Mouse (Mus musculus) kidney, adult 18-20 months (tissue): ENCODE results near the gene Cxcr2.

Experiments used
- DNase-seq: peaks from one replicate; pipeline ENCODE4 v3.0.0; 2021

Gene Cxcr2

GRCm38 (mm10) chr1:74153461-74154184, at the start of gene Cxcr2:
Gene Cxcr2 (plus strand): TSS chr1:74153989.
- DNase-seq: no peak

DNA sequence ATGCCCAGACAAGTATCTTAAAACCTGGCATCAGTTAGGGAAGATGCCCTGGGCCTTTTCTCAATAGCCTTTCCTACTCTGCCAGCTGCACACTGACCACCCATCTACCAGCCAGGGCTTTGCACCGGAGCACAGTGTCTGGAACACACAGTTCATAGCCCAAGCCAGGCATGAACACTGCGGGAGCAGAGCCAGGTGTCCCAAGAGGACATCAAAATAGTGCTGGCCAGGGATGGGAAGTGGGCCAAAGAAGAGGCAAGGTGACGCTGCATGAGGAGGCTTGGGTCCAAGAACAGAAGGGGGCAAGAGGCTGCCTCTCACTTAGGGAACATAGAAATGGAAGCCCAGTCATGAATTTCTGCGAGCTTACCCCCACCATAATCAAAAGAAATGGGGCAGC, 48.1 kb upstream of the Cxcr2 start:
- DNase-seq: peak; percentile 64

DNA sequence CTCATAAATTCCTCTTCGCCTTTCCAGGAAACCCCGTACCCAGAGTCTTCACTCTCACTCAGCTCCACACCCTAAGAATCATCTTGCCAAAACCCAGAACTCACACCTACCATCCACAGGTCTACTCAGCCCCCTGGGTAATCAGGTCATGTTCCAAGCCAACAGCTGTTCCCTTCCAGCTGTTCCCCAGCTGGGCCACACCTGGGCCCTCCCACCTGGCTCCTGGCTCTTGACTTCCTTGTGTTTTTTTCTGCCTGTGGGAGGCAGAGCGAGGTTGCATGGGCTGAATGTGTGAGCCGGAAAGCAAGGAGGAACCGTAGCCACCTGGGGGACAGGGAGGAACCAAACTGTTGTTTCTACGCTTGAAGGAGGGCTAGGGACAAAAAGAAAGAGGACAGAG, 47.6 kb upstream of the Cxcr2 start:
- DNase-seq: no peak

GRCm38 (mm10) chr1:74107931-74108618, 45.7 kb upstream of the Cxcr2 start:
- DNase-seq: peak; percentile 51

GRCm38 (mm10) chr1:74109670-74110069, 44.1 kb upstream of the Cxcr2 start:
- DNase-seq: no peak

- peak; percentile 54 for DNase-seq
Measured at GRCm38 (mm10) chr1:74110932-74111695, 42.7 kb upstream of the Cxcr2 start.

- no peak for DNase-seq
Measured at GRCm38 (mm10) chr1:74111696-74112030, 42.1 kb upstream of the Cxcr2 start.

DNA sequence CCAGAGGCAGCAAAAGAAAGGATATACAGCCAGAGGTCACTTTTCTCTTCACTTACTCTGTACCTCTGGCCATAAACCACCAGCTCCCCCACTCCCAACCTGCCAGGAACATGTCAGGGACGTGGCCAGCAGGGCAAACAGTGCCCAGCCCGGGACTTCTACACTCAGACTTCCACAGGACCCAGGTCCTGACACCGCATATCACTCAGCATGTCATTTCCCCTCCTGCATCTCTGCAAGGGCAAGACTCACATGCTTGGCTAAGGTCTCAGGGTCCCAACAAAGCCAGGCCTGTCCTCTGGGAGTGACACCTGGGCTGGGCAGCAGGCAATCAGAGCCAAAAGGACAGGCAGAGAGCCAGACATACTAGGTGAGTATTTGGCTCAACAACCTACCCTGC, 40.7 kb upstream of the Cxcr2 start:
- peak; percentile 37 for DNase-seq

- peak; percentile 51 for DNase-seq
Measured at GRCm38 (mm10) chr1:74117876-74118275, 35.9 kb upstream of the Cxcr2 start.

DNA sequence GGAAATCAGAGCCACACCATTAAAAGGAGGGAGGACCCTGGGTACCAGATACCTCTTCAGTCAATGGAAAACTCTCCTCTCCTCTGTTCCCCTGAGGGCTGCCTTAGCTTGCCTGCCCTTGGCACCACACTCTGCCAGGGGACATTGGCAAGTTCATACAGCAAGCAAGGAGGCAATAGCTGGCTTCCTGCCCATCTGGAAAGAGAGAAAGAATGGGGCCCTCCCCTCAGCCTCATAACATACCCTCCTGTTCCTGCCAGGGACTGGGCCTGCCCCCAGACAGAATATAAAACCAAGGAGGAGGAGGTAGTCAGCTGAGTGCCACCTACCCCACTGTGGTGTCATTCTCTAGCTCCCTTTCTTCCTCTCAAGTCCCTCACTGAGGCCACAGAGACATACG, 34.7 kb upstream of the Cxcr2 start:
- peak; percentile 51 for DNase-seq

DNA sequence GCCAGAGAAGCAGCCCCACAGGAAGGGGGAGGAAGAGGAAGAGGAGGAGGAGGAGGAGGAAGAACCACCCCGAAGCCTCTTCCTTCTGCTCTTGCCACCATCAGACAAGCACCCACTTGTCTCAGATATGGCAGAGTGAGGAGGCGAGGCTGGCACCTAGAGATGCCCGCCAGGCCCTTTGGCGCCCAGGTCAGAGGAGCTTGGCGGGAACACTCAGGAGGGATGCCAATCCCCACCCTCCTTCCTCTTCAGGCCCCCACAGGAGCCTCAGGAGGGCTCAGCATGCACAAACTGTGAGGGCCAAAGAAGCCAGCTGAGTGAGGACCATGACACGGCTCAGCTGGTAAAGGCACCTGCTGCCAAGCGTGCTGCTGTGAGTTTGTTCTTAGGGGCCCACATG, 32.7 kb upstream of the Cxcr2 start:
- DNase-seq: no peak

DNA sequence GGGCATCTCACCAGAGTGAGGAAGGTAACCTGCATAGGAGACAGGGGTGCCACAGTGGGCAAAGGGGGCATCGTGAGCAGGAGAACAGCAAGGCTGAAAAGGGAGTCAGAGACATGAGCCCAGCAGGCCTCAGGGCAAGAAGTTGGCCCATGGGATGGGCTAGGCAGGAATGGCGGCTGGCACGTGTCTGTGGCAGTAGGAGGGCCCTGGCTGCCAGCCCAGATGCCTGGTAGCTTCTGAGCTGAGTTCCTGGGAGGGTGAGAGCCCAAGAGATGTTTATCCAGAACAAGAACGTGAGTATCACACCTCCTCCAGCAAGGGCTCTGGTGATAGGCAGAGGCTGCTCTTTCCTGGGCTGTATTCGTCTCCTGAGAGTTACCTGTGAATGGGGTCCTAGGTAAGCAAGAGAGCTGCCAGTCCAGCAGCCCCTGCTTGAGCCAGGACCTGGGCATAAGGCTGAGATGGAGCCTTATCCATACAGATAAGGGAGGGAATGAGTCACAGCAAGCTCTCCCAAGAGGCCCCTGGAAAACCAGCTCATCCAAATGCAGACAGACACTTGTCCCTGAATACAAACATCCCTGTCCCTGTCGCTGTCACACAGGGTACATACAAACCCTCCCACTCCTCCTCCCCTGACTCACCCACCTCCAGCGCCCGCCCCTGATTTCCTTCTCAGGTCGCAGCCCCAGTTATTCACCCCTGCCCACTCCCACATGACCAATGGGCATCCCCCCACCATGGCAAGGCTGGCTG, 31.8 kb upstream of the Cxcr2 start:
- peak; percentile 89 for DNase-seq

DNA sequence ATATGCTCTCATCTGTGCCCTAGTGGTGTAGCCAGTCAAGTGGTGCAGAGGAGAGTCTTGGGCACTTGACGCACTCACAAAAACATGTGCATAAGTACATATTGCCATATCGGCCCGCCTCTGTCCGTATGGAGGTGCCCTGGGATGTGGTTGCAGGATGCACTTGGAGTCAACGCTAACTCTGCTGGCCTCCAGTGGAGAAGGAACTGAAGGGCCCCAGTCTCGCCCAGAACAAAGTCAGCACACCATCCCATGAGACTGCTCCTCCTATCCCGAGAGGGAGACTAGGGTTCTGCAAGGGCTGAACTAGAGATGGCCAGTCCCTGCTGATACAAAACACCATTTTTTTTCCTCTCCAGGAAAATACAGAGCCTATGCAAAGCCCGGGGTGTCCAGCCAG, 30.6 kb upstream of the Cxcr2 start:
- DNase-seq: no peak

DNA sequence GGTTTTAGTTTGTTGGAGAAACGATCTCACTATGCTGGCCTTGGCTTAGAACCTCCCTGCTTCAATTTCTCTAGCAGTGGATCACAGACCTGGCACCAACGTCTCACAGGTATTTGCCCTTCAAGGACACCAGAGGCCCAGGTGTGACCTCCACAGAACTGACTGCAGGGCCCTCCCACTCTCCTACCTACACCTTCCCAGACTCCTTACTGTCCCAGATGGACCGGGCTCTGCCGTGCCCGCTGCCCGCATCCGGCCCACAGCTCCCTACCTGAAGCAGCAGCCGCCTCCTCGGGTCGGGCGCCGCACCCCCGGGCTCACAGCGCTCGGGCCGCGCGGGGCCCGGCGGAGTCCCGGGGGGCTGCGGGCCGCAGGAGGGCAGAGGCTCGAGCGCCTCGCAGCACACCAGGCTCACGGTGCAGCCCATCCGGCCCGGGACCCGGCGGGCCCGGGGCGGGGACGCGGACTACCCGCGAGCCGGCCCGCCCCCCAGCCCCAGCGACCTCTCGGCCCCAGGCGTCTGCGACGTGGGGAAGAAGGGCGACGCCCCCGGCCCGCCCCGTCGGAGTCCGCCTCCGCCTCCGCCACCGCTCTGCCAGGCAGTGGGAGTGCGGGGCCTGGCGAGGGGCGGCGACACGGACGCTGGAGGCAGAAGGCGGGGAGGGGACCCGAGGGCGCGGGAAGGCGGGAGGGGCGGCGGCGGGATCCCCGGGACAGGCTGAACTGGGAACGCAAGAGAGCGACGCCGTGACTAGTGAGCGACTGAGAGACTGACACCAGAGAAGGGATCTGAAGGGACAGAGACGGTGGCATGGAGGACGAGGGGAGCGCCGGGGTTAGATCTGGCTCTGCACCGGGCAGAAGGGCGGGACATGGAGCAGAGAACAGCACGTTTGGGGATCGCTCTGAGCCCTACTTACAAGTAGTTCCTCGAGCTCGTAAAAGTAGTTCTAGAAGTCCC, 29.5 kb upstream of the Cxcr2 start, which contains the start of gene Tns1:
Tns1 (minus strand) TSS at position 429 of the 961 bp plus-strand sequence.
- peak; percentile 79 for DNase-seq

DNA sequence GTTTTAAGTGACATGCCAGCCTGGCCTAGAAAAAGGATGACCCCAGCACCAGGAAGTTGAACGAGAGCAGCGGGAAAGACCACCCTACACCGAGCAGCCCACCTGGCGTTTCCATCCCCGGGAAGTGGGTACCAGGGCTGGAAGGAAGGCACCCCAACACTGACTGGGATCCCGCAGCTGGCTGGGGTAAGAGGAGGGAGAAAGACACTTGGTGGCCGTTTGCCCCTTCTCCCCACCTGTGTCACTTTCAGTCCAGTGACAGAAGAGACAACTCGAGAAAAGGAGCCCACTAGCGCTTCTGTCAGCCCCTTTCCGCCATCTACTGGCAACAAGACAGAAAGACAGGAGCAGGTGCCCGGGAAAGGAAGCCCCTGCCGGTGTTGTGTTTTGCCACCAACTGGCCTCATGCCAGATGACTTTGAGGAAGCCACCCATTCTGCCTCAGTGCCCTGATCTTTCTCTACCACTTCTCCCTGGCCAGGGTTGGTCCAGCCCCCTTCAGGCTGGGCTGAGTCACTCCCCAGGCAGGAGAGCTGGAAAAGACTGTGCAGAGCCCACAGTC, 28.7 kb upstream of the Cxcr2 start, which contains the start of gene Rufy4:
Rufy4 (plus strand) TSS at position 551 of the 562 bp plus-strand sequence.
- DNase-seq: peak; percentile 79

DNA sequence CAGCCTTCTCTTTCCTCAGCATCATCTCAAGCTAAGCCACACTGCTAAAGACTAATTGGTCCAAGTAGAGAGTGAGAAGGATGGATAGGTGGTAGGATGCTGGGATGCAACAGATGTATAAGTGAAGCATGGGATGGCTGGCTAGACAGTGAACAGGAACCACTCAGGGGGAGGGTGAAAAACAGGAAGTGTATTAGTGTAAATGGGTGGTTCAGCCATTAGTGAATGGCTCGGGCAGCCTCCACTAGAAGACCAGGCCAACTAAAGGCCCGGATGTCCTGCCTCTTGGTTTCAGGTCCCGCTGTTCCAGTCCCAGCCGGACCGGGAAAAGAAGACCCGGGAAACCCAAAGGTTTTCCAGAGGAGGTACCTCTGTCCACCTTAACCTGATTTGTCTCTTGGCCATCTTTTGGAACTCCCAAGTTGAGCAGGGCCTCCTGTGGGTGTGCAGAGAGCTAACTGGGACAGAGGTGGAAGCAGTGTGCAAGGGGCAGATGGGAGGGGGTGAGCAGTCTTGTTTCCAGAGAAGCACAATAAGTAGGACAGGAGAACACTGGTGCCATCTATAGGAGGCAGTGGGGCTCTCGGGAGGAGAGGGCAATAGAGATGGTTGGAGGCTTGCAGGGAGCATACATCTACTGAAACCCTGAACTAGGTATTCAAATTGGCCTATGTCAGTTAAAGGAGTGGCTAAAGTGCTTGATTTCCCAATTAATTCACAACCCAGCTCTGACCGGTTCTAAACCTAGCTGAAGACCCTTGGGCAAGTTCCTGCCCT, 22.7 kb upstream of the Cxcr2 start:
- no peak for DNase-seq

DNA sequence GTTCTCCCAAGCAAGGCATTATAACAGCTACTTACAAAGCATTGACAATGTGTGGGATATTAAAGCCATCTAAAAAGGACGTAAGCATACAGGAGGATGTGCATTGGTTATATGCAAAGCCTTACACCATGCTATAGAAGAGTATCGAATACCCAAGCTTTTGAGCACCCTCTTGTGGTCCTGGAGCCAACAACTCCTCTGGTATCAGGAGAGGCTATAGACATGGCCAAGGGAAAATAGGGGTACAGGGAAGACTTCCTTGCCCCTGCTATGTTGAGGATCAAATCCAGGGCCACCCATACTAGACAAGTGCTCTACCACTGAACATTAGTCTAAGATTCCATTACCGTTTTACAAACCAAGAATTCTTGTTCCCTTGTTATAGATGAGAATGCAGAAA, 21.8 kb upstream of the Cxcr2 start:
- no peak for DNase-seq

GRCm38 (mm10) chr1:74133954-74134353, 19.8 kb upstream of the Cxcr2 start:
- no peak for DNase-seq

GRCm38 (mm10) chr1:74135326-74135950, 18.4 kb upstream of the Cxcr2 start:
- DNase-seq: no peak

GRCm38 (mm10) chr1:74139415-74139814, 14.4 kb upstream of the Cxcr2 start:
- DNase-seq: no peak
